In the genomic region with DNA sequence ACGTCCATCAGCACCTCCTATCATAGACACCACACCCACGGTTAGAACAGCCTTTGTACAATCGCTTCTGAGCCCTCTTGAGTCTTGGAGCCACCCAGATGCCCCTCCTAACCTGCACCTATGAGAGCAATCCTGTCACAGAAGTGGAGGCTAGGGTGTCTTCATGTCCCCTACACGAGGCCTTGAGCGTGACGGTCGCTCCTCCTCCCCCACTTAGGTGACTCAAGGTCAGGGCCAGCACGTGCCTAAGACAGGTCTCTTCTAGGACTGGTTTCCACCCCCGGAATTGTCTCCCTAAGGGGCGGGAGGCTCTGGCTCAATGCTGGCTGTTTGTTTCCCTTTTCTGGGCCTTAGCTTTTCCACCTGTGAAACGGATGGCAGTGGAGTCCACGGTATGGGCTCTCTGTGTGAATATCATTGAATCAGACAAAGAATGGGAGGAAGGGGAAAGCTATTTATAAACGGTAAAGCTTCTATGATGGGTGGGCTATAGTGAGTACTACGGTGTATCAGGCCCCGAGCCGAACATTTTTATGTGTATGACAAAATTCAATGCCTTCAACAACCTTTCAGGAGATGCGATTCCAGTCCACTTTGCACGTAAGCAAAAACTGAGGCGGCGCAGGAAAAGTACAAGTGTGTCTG, we compare ENCODE assay signal across 8 mouse cellular contexts. TPM values are rescaled to one million over a fixed set of nuclear protein-coding genes. Genes with fewer than 3 reads are reported as not detected.
DNase-seq lines count a peak whose midpoint lies in the region; ATAC-seq and TF ChIP-seq lines count a peak whose summit lies in the region.

Dedd2 (minus strand) TSS at position 159 of the 645 bp plus-strand sequence.

- H3K27me3 ChIP-seq in forebrain, postnatal 0 days (ENCODE audit: insufficient read depth, low read length) = no peaks in the 10 kb centered on the region
- H3K27me3 ChIP-seq in limb, embryonic 14.5 days (ENCODE audit: control insufficient read depth, insufficient read depth, low read length) = no peaks in the 10 kb centered on the region

- H3K27ac ChIP-seq in forebrain, postnatal 0 days (ENCODE audit: low read depth, low read length) = peak within 1 kb of the TSS; percentile 88
- peak within 1 kb of the TSS; percentile 89 for H3K27ac ChIP-seq in limb, embryonic 14.5 days (replicated peaks; ENCODE audit: low read depth, low read length)

- H3K36me3 ChIP-seq in forebrain, postnatal 0 days (ENCODE audit: insufficient read depth) = peaks cover 17% of the 10 kb centered on the region; the same call in 1 of the 2 replicates
- H3K36me3 ChIP-seq in limb, embryonic 14.5 days (ENCODE audit: control insufficient read depth, insufficient read depth, low read length) = peaks cover 28% of the 10 kb centered on the region

- no peak for ATAC-seq in forebrain, postnatal 0 days
- ATAC-seq in inflammation-experienced regulatory T-cells, adult 6 months = no peak
- no peak for ATAC-seq in limb, embryonic 14.5 days (ENCODE audit: low FRiP score, low read depth)

- no peak for TF ChIP-seq CTCF in forebrain, postnatal 0 days (IDR thresholded peaks at IDR 0.05; ENCODE audit: low read depth)

- peak within 1 kb of the TSS; percentile 96 for H3K4me2 ChIP-seq in forebrain, postnatal 0 days (ENCODE audit: low read depth)
- peak within 1 kb of the TSS; percentile 91 for H3K4me2 ChIP-seq in limb, embryonic 14.5 days (replicated peaks; ENCODE audit: low read depth, low read length, severe bottlenecking)

- DNase-seq in retina, postnatal 1 day = peak; percentile 23
- no peak for DNase-seq in retina, embryonic 14.5 days (ENCODE audit: low spot score)
- DNase-seq in adrenal gland, adult 8-10 months = peak; percentile 72
- DNase-seq in forebrain, postnatal 0 days = peak; percentile 31
- DNase-seq in limb, embryonic 14.5 days (ENCODE audit: low spot score) = no peak
- peak; percentile 61 for DNase-seq in naive thymus-derived CD4-positive, alpha-beta T cell, adult 2 months (ENCODE audit: low read depth)
- DNase-seq in urinary bladder, postnatal 14 days (ENCODE audit: low spot score) = no peak

- no peaks in the 10 kb centered on the region for H3K9me3 ChIP-seq in forebrain, postnatal 0 days (ENCODE audit: low read length)
- no peaks in the 10 kb centered on the region for H3K9me3 ChIP-seq in limb, embryonic 14.5 days (ENCODE audit: control insufficient read depth, low read length)

- peak within 1 kb of the TSS; percentile 67 for H3K4me3 ChIP-seq in forebrain, postnatal 0 days (ENCODE audit: low read depth, low read length)
- H3K4me3 ChIP-seq in limb, embryonic 14.5 days (replicated peaks; ENCODE audit: low read length) = peak within 1 kb of the TSS; percentile 72

- WGBS in forebrain, postnatal 0 days = 6% methylated on average over 20 of the region's 20 CpGs
- WGBS in limb, embryonic 14.5 days = 7% methylated on average over 20 of the region's 20 CpGs

- peaks cover 12% of the 10 kb centered on the region for H3K4me1 ChIP-seq in forebrain, postnatal 0 days (ENCODE audit: insufficient read depth)
- H3K4me1 ChIP-seq in limb, embryonic 14.5 days (ENCODE audit: control insufficient read depth, insufficient read depth, low read length) = peaks cover 23% of the 10 kb centered on the region

- H3K9ac ChIP-seq in forebrain, postnatal 0 days = peak within 1 kb of the TSS; percentile 79
- H3K9ac ChIP-seq in limb, embryonic 14.5 days (ENCODE audit: low read depth, low read length, severe bottlenecking) = peak within 1 kb of the TSS; percentile 71

- no peak for TF ChIP-seq POLR2A in limb, embryonic 14.5 days (IDR thresholded peaks at IDR 0.05; ENCODE audit: borderline replicate concordance, extremely low read depth, insufficient read depth, insufficient read length)

RNA-seq across cellular contexts. Expression of gene Dedd2, which starts in this region (rescaled TPM):
- total RNA-seq in adrenal gland, adult 8-10 months (2022) = 10 to 100 TPM; 15.6 to 22.2 (median 19.1) TPM
- total RNA-seq in forebrain, postnatal 0 days (2014; rRNA removed) = 23.4 and 25.3 TPM in 2 replicates
- polyA plus RNA-seq in forebrain, postnatal 0 days (2015; fragmentation: Nextera tagmentation; extraction: Ambion mirVana) = 14.9 and 17.3 TPM in 2 replicates
- polyA plus RNA-seq in inflammation-experienced regulatory T-cells, adult 6 months (2017; shearing (Covaris generic)) = 10 to 100 TPM; 24.6 to 26.2 (median 25.0) TPM
- polyA plus RNA-seq in limb, embryonic 14.5 days (2012; rRNA removed) = 11.1 and 14.0 TPM in 2 replicates
- 9.0 and 9.4 TPM in 2 replicates for polyA plus RNA-seq in limb, embryonic 14.5 days (2014; fragmentation: Nextera tagmentation; extraction: Ambion mirVana)

Comparison
In these comparisons a context has a peak if more than half of its experiments do, and no peak if none do; other contexts are left out.
1. DNase-seq: peak in retina, postnatal 1 day (single experiment), adrenal gland, adult 8-10 months (single experiment), forebrain, postnatal 0 days (single experiment) and naive thymus-derived CD4-positive, alpha-beta T cell, adult 2 months (single experiment); none in retina, embryonic 14.5 days (single experiment), limb, embryonic 14.5 days (single experiment) and urinary bladder, postnatal 14 days (single experiment).